Mouse (Mus musculus) central nervous system, embryonic 18 days (tissue): ENCODE measurements around the gene Gm45140. TPM values are rescaled to one million over a fixed set of nuclear protein-coding genes. Genes with fewer than 3 reads are reported as not detected.

Experiments
- polyA plus RNA-seq: library from polyadenylated mRNA; depleted of rRNA; stranded (reverse); fragments of >200 nt; gene quantifications from 2 replicates; pipeline ENCODE4 v1.2.3, GENCODE M21; 2012; rRNA removed

Gm45140 gene
- polyA plus RNA-seq: 6.0 and 8.7 TPM in 2 replicates

DNA sequence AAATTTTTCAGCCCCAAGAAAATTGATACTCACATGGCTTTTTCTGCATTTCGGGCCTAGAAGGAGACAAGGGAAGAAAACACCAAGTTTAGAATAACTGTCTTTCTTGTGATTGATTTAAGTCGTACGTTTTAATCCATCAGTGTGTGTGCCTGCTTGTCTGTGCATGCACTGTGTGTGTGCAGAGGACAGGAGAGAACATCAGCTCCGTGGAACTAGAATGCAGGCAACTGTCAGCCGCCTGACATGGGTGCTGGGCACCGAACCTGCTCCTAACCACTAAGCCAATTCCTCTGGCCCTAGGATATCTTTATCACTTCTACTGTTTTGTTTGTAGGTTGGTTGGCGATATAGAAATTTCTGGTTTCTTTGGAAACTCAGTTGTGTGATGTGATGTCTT is at the start of gene Gm45140:
TSS of gene Gm45140 (minus strand) at position 101 of the 400 bp plus-strand sequence.

DNA sequence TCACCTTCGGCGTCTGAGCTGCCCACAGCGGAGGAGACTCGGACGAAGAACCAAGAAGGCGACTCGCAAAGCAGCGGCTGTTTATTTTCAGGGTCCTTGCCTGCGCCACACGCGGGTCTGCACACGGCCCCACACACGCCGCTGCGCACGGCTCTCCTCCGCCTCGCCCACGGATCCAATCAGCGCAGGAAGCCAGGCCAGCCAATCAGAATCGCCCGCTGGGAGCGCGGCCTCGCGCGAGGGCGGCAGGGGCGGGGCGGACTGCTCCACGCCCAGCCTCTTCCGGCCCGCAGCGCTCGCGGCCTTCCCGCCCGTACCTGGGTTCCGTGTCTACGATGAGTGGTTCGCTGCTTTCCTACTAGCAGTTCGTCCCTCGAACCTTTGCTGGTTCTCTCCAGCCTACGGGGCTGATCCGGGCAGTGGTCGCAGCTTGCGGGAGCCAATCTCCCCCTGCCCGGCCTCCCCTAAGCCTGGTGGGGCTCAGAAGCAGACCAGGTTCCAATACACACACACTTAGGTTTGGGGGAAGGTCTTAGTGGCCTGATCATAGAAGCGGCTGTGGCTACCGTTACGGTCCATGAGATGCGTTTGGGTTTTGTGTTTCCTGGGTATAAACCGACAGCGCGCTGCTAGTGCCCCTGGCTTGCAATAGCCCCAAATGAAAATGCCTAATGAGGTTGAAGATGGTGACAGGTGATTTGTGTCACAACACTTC is 15.5 kb upstream of the Gm45140 start, which contains the start of gene Cnbp:
TSS of gene Cnbp (minus strand) at position 207 of the 715 bp plus-strand sequence.

DNA sequence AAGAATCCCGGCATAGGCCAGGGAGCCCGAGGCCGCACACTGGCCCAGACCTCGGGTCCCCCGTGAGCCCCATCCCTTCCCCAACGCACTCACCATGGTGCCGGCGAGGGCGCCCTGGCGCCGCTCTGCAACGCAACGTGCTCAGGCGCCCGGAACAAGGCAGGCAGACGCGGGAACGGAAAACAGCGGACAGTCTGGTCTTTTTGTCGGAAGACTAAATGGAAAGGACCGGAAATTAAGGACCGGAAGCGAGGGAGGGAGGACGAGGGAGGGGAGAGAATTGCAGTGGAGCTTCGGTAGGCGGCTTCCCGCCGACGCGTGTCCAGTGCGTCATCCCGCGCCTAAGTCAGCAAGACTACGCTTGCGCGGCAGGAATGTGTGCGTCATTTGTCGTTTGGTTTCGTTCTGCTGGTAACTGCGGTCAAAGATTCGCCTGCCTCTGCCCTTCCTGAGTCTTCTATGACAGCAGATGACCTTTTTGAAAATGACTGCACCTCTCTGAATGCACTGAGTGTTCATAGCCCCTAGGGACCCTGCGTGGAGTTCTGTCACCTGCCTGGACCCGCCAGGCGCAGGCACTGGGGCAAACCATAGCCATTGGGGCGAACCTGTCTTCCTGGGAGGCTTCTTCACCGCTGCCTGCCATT is 3.1 kb upstream of the Gm45140 start, which contains the start of gene Isy1:
TSS of gene Isy1 (minus strand) at position 248 of the 647 bp plus-strand sequence.

DNA sequence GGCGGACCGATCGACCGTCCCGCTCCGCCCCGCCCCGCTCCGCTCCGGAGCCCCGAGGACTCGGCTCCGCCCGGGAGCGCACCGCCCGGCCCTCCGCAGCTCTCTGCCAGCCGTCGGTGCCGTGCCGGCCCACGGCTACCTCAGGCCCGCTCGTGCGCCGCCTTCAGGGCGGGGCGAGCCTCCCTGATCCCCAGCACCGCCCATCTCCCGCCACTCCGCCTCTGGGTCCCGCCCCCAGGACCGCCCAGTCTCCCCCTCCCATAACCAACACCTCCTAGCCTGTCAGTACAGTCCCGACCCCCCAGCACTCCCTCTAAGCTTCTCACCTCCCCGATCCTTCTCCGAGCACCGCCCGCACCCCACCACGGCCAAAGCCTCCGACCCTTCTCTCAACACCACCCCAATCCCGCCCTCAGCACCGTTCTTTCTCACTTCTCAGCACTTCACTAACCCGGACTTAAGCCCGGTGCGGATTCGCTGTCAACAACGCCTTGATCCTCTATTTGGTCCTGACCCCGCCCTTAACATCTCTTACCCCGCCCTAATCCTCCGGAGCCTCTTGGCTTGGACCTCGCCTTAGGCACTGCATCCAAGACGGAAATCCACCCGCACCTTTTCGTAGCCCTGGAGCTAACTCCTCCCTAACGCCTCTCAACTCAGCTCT is 23.8 kb downstream of the Gm45140 start, which contains the start of gene Rab43:
TSS of gene Rab43 (minus strand) at position 490 of the 664 bp plus-strand sequence.

DNA sequence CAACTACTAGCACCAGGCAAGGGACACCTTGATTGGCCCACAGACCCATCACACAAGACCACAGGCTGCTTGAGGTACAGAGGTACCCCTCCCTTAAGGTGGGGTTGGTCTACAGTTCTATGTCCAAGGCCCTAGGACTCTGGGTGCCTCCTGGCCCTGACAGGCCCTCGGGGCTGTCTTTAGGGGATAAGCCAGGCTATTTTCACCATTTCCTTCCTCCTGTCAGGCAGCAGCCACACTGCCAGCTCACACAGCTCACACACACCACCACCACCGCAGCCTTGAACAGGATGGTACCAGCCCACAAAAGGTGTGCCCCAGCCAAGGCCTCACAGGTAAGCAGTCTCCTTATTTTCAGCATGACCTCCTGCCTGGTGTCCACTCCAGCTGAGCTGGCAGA is 57.8 kb downstream of the Gm45140 start, which contains the start of gene Gp9:
TSS of gene Gp9 (plus strand) at position 231 of the 400 bp plus-strand sequence.

Other genes with a start within 250 kb of the Gm45140 start
- 1.1 and 1.6 TPM in 2 replicates for gene Prokr1, start 245.1 kb downstream of the Gm45140 start, polyA plus RNA-seq
- gene Aplf, start 163.6 kb downstream of the Gm45140 start, polyA plus RNA-seq: 6.8 and 7.7 TPM in 2 replicates
- 3.7 and 4.2 TPM in 2 replicates for gene Efcc1, start 104.9 kb downstream of the Gm45140 start, polyA plus RNA-seq
- 0.15 TPM in 1 of 2 replicates, not detected in the other for gene Gp9, start 57.7 kb downstream of the Gm45140 start, polyA plus RNA-seq
- 13.4 and 13.8 TPM in 2 replicates for gene Rab43, start 23.6 kb downstream of the Gm45140 start, polyA plus RNA-seq
- 32.0 and 38.4 TPM in 2 replicates for gene Isy1, start 3.0 kb upstream of the Gm45140 start, polyA plus RNA-seq
- 263 and 285 TPM in 2 replicates for gene Cnbp, start 15.3 kb upstream of the Gm45140 start, polyA plus RNA-seq
- 113 and 116 TPM in 2 replicates for gene Copg1, start 52.0 kb upstream of the Gm45140 start, polyA plus RNA-seq
- 41.5 and 42.1 TPM in 2 replicates for gene Hmces, start 78.1 kb upstream of the Gm45140 start, polyA plus RNA-seq
- 72.2 and 90.4 TPM in 2 replicates for gene H1fx, start 145.8 kb upstream of the Gm45140 start, polyA plus RNA-seq
- 318 and 321 TPM in 2 replicates for gene Rab7, start 209.5 kb upstream of the Gm45140 start, polyA plus RNA-seq
- gene Rpn1, start 248.7 kb upstream of the Gm45140 start, polyA plus RNA-seq: 206 and 226 TPM in 2 replicates